Mouse (Mus musculus) stomach, postnatal 0 days (tissue): ENCODE results near the gene Oxnad1.

Source experiments
- CTCF ChIP-seq: IDR thresholded peaks from 2 replicates; pipeline ENCODE4 v1.5.1; 2016; ENCODE audit warnings: antibody characterized with exemption, low read depth, mild to moderate bottlenecking, moderate library complexity
- EP300 ChIP-seq: optimal IDR thresholded peaks from 2 replicates; pipeline ENCODE3; 2016; ENCODE audit warnings: antibody characterized with exemption

DNA sequence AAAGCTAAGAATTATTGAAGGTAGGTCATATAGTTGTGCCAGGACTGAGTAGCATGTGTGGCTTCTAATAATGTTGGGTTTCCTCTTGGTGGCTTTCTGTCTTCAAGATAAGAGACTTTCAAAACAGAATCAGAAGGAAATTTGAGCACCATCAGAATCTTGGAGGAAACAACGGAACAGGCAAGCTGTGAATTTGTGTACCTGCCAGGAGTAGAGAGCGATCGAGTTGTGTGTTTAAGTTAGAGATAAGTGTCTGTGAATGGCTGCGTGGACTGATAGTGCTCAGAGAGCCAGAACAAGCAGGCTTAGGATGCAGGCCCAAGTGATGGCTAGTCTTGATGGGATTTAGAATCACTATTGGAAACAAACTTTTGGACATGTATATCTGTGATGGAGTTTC, 46.7 kb downstream of the Oxnad1 start:
- TF ChIP-seq CTCF (no peak), EP300 (no peak)
